Mouse (Mus musculus): ENCODE results near the gene Mgat3.
A peak's percentile ranks its signal among the peaks of the same experiment; 100 is the strongest.

The Mgat3 gene

GRCm38 (mm10) chr15:80263610-80264575, 90.4 kb downstream of the Mgat3 start, which contains the start of gene Rps19bp1:
Gene Rps19bp1, minus strand, starts transcription at chr15:80264315.
- DNase-seq, result peak; percentile 93
